Mouse (Mus musculus): Measurements from ENCODE around the gene Evx1.

Gene Evx1

DNA sequence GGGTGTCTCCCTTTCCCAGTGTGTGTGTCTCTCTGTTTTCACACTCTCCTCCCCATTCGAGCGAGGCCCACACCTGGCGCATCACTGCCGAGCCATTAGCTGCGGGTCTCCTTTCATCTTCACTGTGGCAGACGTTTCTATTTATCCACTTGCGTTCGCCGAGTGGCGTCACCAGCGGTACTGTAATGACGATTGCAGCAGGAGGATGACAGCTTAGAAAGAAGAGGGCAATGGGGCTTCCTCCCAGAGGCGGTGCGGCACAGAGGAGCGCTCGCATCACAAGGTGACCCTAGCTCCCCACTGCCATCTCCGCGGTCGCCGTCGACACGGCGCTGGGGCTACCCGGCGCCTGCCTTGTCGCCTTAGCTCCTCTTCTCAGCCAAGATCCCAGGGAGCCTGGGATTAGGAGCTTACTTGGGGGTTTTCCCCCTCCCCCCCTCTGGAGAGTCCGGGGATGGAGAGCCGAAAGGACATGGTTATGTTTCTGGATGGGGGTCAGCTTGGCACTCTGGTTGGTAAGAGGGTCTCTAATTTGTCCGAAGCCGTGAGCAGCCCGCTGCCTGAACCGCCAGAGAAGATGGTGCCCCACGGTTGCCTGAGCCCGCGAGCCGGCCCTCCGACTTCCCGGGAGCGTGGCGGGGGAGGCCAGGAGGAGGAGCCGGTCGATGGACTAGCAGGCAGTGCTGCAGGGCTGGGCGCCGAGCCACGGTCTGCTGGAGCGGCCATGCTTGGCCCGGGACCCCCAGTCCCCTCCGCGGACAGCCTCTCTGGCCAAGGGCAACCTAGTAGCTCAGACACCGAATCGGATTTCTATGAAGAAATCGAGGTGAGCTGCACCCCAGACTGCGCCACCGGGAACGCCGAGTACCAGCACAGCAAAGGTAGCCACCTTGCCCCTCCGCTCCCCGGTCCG lies at the start of gene Evx1:
TSS of gene Evx1 (plus strand) at position 108 of the 913 bp plus-strand sequence.
- DNase-seq (ENCODE audit: low spot score in 2 of 2) = peak in 1 of 2 experiments; percentile 64

DNA sequence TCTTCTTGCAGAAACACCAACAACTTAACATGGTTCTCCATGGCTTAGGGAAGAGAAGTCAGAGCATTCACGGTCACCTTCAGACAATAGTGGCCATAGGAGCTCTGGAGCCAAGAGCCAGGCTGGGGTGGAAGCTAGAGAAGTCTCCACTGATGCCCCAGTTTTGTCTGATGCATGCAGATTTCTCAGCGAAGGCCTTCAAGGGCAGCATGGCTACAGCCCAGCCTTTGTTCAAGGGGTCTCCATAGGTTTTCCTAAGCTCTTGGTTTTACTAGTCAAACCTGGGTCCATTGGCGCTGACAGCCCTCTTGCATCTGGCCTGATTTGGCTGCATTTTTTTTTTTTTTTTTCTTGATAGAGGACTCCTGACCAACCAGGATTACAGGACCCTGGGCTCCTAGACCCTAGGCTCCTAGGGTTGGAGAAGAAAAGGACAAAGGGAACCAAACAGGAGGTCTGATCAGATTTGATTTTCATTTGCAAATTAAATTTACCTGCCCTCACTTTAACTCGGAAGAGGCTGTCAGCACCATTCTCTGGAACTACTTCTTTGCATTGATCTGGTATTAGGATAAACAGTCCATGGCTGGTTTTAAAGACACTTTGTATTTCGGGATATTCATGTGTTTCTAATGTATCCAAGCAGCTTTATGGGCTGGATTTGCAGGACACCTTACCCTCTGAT lies 49.0 kb upstream of the Evx1 start:
- peak in 1 of 2 experiments; percentile 45 for DNase-seq (ENCODE audit: low spot score in 2 of 2)

DNA sequence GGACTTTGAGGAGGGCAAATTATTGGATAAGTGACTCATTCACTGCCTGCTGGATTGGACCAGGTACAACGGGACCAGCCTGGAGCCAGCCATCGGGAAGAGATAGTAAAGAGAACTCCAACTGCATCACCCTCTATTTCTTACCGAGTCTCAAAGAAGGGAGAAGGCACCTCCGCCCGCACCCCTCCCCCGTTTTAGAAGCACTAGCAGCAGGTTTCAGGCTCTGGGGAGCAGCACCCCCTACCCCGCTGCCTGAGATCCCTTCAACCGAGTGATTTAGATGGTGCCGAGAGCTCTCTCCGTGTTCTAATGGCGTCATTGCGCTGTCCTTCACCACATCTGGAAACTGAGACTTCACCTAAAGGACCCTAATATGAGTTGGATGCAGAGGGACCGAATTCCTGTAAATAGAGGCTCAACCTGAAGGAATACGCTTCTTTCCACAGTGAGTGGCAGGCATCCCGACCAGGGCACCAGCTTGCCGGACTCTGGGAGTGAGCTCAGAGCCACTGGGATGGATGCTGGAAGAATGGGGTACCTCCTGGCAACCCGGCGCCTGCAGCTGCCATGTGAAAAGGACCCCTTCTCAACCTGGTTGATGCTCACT lies 47.9 kb upstream of the Evx1 start:
- peak in 1 of 2 experiments; percentile 58 for DNase-seq (ENCODE audit: low spot score in 2 of 2)

DNA sequence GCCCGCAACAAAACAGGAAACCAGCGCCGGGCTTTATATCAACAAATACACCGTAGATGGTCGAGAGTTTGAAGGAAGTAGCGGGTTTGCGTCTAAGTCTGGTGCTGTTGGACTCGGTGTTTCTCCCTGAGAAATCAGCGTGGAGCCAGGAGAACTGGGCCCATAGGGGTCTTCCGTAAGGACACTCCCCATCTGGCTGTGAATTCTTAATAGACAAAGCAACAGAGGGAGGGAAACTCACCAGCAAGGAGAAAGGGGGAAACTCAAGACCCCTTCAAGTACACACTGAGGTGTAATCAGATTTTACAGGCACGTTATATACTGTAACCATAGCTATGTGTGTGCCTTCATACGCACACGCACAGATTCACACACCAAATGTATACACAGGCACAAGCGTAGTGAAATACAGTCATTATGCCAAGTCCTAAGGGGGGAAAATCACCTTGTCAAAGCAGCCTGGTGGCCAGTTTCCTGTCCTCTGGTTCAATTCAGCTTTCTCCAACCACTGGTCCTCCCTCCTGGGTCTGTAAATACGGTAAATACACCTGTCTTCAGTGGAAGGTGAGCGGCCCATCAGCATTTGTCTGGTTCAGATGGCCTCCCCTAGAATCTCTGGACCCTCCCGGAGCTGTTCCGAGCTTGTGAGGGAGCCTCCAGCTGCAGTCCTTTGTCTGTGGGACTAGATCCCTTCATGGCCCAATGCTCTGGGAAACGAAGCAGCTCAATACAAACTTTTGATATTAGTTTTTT lies 47.2 kb upstream of the Evx1 start:
- DNase-seq (ENCODE audit: low spot score in 2 of 2) = peak in 1 of 2 experiments; percentile 41

DNA sequence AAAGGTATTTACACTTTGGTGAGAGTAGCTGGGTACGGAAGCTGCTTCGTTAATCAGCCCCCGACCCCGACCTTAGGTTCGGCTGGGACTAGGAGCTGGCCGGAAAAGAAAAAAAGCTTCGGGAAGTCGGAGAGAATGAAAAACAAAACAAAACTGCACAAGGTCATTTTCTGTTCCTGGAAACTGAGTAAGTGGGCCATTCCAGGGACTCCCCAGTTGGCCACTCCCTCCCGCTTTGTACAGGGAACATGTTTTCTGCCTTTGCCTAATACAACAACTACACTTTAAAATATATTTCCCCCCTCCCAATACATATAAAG lies 46.7 kb upstream of the Evx1 start:
- DNase-seq (ENCODE audit: low spot score in 2 of 2) = no peak

DNA sequence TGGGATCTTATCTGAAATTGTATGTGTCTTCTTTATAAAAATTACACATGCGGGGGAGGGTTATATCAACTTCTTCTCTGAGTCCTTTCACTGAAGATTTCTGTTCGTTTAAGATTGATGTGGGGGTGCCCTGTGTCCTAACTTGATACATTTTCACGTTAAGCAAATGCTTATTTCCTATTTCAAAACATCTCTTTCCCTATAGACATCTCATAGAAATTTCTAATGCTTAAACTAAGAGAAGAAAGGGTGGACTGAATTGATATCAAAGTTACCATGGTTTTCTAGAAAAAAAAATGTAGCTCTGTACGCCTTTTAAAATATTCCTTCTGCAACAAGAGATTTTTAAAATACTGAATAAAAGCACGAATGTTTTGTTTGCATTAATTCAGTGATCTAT lies 46.1 kb upstream of the Evx1 start:
- DNase-seq (ENCODE audit: low spot score in 2 of 2) = no peak

DNA sequence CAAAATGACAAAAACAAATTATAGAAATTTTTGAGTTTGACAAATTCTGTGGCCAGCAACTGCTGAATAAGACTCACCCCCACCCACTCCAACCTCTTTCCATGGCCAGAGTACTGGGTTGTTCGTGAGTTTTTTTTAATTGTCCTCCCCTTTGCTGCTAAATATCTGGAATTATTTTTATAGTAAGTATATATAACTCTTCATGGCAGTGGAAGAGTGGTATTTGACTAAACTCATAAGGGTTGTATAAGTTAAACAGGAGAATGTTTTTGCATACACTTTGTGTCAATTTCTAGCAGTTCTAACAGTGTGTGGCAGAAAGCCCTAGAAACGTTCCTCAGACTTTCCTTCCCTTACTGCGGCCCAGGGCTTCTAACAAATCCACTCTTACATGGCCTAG lies 45.6 kb upstream of the Evx1 start:
- no peak for DNase-seq (ENCODE audit: low spot score in 2 of 2)

DNA sequence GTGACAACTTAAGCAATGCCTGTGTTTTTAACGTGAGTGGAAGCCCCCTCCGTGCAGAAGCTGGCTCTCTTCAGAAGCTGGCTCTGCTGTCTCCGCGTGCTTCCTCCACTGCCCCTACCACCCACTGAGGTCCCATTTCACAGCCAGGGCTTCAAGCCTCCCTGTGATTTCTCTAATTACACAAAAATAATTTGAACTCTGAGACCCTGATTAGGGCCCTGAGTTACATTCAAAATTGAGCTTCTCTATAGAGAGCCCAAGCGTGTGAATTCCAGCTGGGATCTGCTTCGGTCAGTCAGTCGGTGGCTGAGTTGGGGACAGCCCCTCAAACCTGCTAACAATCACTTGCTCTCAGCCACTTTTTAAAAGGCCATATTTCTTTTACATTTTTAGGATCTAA lies 45.0 kb upstream of the Evx1 start:
- DNase-seq (ENCODE audit: low spot score in 2 of 2) = no peak

DNA sequence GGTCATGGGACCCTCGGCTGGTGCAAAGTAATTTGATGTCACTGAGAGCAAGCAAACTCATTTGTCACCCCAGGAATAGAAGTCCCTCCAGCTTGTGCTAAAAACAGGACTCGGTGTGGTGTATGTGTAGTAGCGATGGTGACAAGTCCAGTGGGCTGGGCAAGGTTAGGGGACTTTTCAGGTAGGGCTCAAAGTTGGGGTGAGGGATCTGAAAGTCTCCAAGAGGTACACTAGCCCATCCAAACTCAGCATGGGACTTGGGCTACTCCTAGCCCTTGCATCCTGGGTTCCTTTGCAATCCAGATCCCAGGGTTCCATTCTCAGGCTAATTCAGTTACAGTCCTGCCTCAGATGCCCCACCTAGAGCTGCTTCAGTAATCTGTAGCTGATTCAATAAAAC lies 44.5 kb upstream of the Evx1 start:
- DNase-seq (ENCODE audit: low spot score in 2 of 2) = no peak

DNA sequence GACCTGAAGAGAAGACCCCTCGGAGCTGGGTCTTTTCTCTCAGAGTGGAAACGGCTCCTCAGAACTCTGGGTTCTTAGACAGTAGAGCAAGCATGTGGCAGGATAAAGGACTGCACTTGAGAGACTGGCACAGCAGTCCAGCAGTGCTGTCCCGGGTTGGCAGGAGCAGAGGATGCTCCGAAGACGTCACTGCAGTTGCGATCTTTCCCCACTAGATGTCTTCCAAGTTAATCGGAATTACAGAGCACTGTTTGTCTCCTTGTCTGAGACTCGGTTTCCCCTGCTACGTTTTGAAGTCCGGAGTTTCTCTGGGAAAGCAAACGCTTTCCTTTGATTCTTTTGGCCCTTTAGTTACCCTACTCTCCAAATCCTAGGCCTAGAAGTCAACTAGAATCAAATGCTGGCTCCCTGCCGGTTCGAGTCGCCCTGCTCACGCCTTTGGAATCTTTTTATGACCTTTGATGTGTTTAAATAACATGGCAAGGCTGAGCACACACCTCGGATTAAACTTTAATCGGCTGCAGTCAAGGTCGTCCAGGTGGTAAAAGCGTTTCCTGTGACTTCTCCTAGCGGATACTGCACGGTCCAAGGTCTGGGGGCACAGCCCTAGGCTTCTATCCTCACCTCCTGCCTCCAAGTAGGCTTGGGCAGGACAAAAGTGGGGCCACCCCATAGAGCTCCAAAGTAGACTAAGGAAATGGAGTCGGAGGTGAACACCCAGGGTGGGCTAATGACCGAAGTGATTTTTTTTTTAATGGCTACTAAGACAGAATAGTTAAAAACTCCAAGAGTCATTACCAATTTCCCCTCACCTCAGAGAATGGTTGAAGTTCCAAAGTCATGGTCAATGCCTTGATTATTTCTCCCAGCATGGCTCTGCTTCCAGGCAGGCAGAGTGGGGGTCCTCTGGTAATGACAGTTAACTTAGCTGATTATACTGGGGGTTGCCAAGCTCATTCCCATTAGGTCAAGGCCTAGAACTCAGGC lies 42.5 kb upstream of the Evx1 start:
- no peak for DNase-seq (ENCODE audit: low spot score in 2 of 2)

DNA sequence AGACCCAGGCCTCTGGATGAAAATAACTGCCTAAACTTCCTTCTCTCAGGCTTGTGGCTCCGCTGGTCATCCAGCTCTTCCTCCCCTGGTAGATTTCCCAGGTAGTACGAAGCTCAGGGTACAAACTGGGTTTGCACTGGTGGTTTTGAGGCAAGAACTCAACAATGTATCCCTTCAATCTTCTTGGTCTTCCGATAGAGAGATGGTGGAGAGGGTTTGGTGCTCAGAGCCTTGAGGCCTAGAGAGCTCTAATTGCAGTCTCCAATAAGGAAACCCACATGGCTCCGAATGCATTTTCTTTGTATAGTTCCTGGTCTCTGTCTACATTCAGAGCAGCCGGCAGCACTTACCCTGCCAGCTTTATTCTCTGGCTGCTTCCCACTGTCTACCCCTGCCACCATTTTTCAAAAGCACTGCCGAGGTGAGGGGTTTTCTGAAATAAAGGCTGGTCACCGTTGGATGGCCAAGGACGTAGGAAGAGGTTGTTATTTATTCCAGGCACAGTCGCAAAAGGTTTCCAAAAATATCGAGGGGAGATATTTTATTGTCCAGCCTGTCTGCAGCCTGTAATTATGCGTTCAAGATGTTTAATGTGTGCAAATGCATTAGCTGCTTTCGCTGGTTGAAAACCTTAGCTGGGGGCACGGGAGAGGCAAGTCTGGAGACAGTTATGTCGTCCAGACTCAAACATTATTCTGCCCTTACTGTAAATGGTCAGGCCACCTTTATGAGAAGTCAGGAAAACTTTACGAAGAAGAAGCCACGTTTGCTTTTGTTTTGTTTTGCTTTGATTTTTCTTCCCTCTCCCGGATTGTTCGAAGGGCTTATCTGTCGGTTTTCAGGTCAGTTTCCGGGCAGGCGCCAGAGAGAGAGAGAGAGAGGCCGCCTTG lies 40.3 kb upstream of the Evx1 start:
- no peak for DNase-seq (ENCODE audit: low spot score in 2 of 2)

DNA sequence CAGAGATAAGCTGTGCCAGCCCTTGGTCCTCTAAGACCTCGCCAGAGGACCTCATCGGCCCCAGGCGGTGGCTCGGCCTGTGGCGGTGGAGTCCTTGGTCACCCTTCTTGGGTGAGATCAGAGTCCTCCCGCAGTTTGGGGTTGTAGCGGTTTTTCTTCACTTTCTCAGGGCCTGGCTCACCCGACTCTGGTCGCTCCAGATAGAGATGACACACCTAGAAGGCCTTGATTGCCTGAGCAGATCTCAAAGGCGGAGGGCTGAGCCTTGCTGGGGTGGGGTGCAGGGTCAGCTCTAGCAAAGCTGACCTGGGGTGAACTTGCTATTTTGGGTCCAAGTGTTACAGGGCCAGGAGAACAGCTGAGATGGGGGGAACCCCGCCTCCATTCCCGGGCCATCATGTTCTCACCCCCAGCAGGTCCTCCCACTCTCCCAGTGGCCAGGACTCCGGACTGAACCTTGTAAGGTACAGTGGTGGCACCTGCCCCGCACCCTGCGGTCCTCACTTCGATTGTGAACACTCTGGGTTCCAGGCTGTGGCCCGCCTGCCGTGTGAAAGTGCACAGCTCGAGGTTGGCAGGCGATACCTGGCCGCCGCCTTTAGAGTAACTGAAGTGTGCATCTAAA lies 39.5 kb upstream of the Evx1 start:
- DNase-seq (ENCODE audit: low spot score in 2 of 2) = no peak

DNA sequence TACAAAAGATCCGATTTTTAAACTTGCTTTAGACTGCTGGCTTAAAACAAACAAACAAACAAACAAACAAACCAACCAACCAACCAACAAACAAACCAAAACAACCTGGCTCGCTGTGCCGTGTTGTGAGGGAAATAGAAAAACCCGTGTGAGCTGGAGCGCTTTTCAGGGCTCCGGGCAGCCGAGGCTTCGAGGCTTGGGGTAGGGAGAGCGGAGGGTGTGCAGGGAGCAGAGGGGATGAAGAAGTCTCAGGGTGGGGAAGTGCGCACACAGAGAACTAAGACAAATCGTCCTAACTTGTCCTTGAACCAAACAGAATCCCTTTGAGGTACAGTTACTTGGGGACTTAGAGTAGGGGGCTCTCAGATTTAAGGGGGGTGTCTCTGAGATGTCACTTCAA lies 38.7 kb upstream of the Evx1 start:
- DNase-seq (ENCODE audit: low spot score in 2 of 2) = no peak

DNA sequence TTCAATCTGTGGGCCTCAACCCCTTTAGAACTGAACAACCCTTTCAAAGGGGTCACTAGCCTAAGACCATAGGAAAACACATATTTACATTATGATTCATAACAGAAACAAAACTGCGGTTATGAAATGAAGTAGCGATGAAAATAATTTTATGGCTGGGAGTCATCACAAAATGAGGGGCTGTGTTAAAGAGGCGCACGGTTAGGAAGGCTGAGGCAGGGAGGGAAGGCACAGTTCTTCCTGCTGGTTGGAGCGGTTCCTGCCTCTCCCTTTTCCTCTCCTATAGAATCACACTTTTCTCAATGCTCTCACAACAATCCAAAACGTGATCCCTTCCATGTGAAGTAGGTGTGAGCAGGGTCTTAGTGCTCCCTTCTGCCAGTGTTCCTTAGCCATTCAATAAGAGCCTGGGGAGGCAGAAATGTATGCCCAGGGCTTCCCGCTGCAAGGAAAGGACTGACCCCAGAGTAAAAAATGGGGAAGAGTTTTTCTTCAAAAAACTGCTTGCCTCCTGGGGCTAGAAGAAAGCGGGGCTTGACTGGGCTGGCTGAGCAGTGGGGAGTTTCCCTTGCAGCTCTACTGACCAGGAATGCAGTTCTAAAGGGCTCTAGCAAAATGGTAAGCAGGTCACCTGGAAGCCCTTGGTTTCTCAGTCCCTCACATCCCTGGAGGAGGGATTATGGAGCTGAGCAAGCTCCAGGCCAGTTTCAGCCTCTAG lies 37.6 kb upstream of the Evx1 start:
- DNase-seq (ENCODE audit: low spot score in 2 of 2) = no peak

DNA sequence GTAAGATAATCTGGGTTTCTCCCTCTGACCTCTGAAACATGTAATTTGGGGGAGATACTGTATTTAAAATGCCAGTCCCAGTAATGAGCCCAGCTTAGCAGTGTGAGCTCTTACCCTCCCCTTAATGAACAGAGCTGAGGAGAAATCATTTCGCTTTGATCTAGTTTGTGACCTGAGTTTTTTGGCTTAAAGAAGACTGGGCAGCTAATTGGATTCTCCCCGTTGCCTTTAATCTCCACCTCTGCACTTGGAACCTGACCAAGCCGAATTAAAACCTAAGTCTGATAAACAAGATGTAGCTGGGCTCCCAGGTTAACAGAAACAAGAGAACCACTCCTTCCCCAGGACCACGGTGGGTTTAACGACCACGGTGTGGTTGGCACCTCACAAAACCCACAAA lies 36.9 kb upstream of the Evx1 start:
- DNase-seq (ENCODE audit: low spot score in 2 of 2) = no peak

DNA sequence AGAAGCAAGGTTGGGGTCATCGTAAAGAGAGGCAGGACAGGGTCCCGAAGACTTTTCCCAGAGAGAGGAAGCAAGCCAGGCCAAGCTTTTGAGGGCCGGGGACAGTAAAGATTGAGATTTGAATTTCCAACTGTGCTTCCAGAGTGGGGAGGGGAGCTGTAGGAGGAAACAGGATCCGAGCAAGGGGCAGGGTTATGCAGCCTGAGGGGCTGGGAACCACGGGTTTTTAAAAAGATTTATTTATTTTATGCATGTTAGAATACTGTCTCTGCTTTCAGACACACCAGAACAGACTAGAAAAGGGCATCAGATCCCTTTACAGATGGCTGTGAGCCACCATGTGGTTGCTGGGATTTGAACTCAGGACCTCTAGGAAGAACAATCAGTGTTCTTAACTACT lies 36.4 kb upstream of the Evx1 start:
- no peak for DNase-seq (ENCODE audit: low spot score in 2 of 2)

DNA sequence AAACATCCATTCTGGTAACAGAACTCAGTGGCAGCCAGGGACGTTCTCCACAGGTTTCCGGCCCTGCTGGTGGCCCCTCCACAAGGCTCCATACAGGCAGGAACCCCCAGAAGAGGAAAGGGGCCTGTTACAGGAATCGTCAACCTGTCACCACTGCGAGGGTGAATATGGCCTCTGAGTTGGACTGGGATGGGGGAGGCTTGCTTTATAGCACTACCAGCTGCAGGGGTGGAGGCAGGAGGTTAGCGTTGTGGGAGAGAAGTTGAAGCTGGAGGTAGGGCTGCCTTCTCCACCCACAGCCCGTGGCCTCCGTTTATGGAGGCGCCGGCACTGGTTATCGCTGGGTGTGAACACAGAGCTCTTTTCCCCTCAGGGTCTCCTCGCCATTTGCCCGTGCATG lies 32.2 kb upstream of the Evx1 start:
- DNase-seq (ENCODE audit: low spot score in 2 of 2) = no peak

DNA sequence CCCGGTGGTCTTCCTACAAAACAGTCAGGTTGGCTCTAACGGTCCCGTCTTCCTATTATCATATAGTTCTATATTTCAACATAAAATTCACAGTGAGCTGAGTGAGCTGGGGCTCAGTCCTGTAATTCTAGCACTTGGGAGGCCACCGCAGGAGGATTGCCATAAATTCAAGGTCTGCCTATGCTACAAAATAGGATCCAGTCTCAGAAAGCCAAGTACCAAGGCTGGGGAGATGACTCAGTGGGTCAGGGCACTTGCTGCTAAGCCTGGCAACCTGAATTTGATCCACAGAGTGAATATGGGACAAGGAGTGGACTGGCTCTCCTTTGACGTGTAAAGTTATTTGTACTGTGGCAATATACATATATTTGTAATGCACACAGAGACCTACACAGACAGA lies 29.4 kb upstream of the Evx1 start:
- no peak for DNase-seq (ENCODE audit: low spot score in 2 of 2)

DNA sequence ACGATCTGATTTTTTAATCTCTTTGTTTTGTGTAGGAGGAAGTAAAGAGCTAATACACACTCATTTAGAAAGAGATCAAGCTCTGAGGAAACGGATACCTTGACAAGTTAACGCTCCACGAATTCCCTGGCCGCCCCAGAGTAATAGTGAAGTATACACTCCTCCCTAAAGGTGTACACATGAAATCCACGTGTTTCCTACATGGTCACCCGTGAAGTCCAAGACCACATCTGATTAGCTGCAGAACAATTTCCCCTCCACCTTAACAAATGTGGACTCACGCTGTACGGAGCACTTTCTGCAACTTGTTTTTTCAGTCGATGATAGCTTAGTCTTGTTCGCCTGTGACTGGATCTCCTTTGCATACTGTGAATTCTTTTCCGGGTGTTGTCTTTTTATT lies 23.1 kb upstream of the Evx1 start:
- DNase-seq (ENCODE audit: low spot score in 2 of 2) = no peak

Data from spleen, postnatal 4 days (tissue).